In the genomic region with DNA sequence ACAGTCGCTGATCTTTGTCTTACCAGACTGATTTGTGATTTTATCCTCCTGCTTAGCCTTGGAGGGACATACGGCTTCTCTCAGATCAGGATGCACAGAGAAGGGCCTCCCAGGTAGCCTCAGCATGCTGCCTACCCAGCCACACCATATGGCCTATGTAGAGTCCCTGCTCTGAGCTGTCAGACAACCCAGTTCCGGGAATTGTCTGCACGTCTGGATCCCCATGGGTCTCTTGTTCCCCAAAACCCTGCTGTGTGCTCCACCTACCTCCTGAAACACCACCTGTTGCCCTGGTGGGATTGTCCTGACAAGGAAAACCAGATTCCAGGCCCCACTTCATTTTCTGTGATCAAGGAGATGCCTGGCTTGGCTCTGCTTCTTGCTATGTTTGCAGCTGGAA, we compare ENCODE assay signal across 13 mouse cellular contexts.
"Had no signal": no experiment of that assay in that cellular context is flagged by ENCODE, and none has a peak within 500 bp of the region (broad histone marks: within the 10 kb centered on the region; RNA-seq: fewer than 3 reads in every experiment).

No protein-coding gene starts in this region.

- H3K4me3 ChIP-seq: limb, embryonic 12.5 days; liver, embryonic 13.5 days; lung, embryonic 15.5 days; megakaryocyte, embryonic 14.5 days; midbrain, embryonic 15.5 days; neural tube, embryonic 13.5 days had no signal

- H3K27ac ChIP-seq: limb, embryonic 12.5 days; liver, embryonic 13.5 days; lung, embryonic 15.5 days; macrophage; midbrain, embryonic 15.5 days; neural tube, embryonic 13.5 days; stomach, postnatal 0 days had no signal

- H3K9ac ChIP-seq: limb, embryonic 12.5 days; liver, embryonic 13.5 days; liver, postnatal 0 days; lung, embryonic 15.5 days; midbrain, embryonic 15.5 days; neural tube, embryonic 13.5 days had no signal

- H3K4me1 ChIP-seq: liver, embryonic 13.5 days had no signal

- H3K36me3 ChIP-seq: limb, embryonic 12.5 days; liver, embryonic 13.5 days; lung, embryonic 15.5 days; midbrain, embryonic 15.5 days; neural tube, embryonic 13.5 days had no signal

- H3K27me3 ChIP-seq: limb, embryonic 12.5 days; lung, embryonic 15.5 days; midbrain, embryonic 15.5 days had no signal

- DNase-seq: kidney, postnatal 10 days; kidney, postnatal 4 days; liver; liver, embryonic 13.5 days; liver, postnatal 0 days; lung, postnatal 14 days had no signal
